Mouse (Mus musculus): Measurements from ENCODE around the gene Stk36. TPM values are rescaled to one million over a fixed set of nuclear protein-coding genes. Genes with fewer than 3 reads are reported as not detected.

The Stk36 gene
- polyA plus RNA-seq, 1 experiment = 6.2 TPM

DNA sequence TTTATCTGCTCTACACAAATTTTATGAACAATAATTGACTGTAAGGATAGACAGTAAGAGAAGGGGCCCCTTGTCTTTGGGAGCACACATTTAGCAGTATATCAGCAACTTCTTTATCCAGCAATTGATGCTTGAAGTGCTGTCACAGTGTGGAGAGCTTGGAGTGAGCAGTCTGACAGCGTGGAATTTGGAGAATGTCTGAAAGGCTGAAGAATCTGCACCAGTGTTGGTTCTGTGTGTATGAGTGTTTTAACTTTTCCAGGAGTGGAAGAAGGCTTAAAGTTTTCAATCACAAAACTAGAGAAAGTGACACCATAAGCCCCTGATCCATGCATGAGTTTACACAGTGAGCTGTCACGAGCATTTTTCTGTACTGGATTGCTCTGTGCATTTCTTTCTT lies 42.3 kb downstream of the Stk36 start:
- 82% methylated on average over 2 of the region's 2 CpGs for WGBS
- Histone ChIP-seq H3K27ac (ENCODE audit: insufficient read depth, low read length) (no peak overlapping the region), H3K27me3 (ENCODE audit: control insufficient read depth, insufficient read depth, low read length) (no peaks in the 10 kb centered on the region), H3K4me3 (replicated peaks; ENCODE audit: insufficient read depth, low read depth, low read length) (no peak overlapping the region), H3K4me1 (ENCODE audit: control insufficient read depth, insufficient read depth, low read length) (no peaks in the 10 kb centered on the region)
- TF ChIP-seq POLR2A (IDR thresholded peaks at IDR 0.05; ENCODE audit: borderline replicate concordance, insufficient read depth, low read length) (no peak), CTCF (IDR thresholded peaks at IDR 0.05; ENCODE audit: borderline replicate concordance, insufficient read depth, low read depth, low read length) (no peak)
- no peak for DNase-seq

DNA sequence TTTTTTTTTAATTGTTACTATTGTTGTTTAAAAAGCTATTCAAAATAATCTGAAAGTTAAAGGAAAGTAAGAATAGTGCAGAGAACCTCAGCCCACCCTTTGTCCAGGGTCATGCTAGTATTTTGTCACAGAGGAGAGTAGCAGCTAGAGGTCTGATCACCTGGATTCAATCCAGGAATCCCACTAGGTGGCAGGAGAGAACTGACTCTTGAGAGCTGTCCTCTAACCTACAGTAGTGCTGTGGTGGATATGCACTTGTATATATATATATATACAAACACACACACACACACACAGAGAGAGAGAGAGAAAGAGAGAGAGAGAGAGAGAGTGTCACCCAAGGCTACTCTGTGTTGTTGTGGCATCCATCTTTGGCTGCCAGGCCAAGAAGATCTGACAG lies 42.7 kb downstream of the Stk36 start:
- no peak for TF ChIP-seq POLR2A (IDR thresholded peaks at IDR 0.05; ENCODE audit: borderline replicate concordance, insufficient read depth, low read length)
- TF ChIP-seq CTCF (IDR thresholded peaks at IDR 0.05; ENCODE audit: borderline replicate concordance, insufficient read depth, low read depth, low read length) = no peak
- no peak overlapping the region for H3K27ac ChIP-seq (ENCODE audit: insufficient read depth, low read length)
- no peaks in the 10 kb centered on the region for H3K27me3 ChIP-seq (ENCODE audit: control insufficient read depth, insufficient read depth, low read length)
- no peak overlapping the region for H3K4me3 ChIP-seq (replicated peaks; ENCODE audit: insufficient read depth, low read depth, low read length)
- H3K4me1 ChIP-seq (ENCODE audit: control insufficient read depth, insufficient read depth, low read length) = no peaks in the 10 kb centered on the region
- no peak for DNase-seq

DNA sequence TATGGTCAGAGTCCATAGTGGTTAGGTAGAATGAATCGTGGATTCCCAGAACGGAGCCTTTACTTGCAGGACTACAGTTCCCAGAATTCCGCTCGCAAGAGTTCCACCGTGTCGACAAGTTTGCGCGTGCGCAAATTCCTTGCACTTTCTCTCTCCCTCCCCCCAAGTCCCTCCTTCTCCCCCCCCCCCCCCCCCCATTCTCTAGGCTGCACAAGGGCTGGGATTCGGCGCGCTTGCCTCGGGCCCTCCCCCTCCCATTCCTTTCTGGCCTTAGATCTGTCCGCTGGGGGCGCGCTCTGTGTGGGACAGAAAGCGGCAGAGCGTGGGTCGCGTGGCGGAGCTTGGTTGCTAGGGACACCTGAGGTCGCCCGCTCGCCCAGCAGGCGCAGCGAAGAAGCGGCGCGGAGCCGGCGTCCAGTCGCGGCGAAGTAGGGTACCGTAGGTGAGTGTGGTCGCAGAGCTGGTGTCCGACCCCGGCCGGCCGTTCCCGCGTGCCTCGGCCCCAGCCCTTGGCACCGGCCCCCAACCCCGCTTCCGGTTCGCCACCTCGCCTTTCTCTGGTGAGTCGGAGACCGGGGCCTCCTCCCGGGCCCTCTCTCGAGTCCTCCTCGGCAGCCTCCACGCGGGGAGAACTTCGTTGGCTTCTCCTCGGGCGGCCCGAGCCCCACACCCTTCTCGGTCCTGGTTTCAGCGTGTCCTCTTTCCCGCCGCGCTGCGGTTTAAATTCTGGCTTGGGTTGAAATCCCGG lies 60.4 kb downstream of the Stk36 start, which contains the start of gene Ttll4:
TSS of gene Ttll4 (plus strand) at position 298 of the 748 bp plus-strand sequence.
- TF ChIP-seq POLR2A (IDR thresholded peaks at IDR 0.05; ENCODE audit: borderline replicate concordance, insufficient read depth, low read length) (peak; percentile 43; the same call in 1 of the 2 replicates), CTCF (IDR thresholded peaks at IDR 0.05; ENCODE audit: borderline replicate concordance, insufficient read depth, low read depth, low read length) (peak; percentile 63; the same call in 1 of the 2 replicates)
- no peaks in the 10 kb centered on the region for H3K27me3 ChIP-seq (ENCODE audit: control insufficient read depth, insufficient read depth, low read length)
- peak; percentile 96 to 97 for DNase-seq
- H3K27ac ChIP-seq (ENCODE audit: insufficient read depth, low read length) = peak within 1 kb of the TSS; percentile 56; the same call in 1 of the 2 replicates
- WGBS = under 1% methylated on average over 66 of the region's 66 CpGs
- H3K4me1 ChIP-seq (ENCODE audit: control insufficient read depth, insufficient read depth, low read length) = peaks cover 3% of the 10 kb centered on the region; the same call in 1 of the 2 replicates
- peak within 1 kb of the TSS; percentile 88 for H3K4me3 ChIP-seq (replicated peaks; ENCODE audit: insufficient read depth, low read depth, low read length)

DNA sequence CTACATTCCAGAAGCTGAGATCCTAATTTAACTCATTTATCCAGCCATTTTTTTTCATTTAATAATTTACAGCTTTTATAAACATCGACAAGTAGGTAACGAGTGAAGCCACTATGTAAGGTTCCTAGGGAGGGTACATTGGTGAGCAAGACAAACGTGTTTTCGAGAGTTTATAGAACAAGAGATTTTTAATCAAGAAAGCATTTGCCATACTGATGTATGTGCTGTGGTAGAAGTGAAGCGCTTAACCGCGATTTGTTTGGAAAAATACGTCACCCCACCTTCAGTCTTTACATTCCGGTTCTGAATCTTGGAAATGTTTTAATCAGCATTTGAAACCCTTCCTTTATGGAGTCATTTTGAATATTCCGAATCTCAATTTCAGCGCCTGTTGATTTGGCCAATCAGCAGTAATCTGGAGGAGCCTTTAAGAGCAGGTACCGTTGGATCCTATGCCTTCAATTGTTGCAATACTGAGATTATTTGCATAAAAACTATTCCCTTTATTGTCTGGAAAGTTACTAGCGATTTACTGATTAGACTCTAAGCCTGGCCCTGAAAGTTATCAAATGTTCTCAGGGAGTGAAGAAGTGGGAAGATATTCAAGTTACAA lies 61.1 kb downstream of the Stk36 start:
- peaks cover 3% of the 10 kb centered on the region; the same call in 1 of the 2 replicates for H3K4me1 ChIP-seq (ENCODE audit: control insufficient read depth, insufficient read depth, low read length)
- no peak overlapping the region for H3K27ac ChIP-seq (ENCODE audit: insufficient read depth, low read length)
- H3K27me3 ChIP-seq (ENCODE audit: control insufficient read depth, insufficient read depth, low read length) = no peaks in the 10 kb centered on the region
- 4% methylated on average over 13 of the region's 13 CpGs for WGBS
- TF ChIP-seq CTCF (IDR thresholded peaks at IDR 0.05; ENCODE audit: borderline replicate concordance, insufficient read depth, low read depth, low read length) (no peak), POLR2A (IDR thresholded peaks at IDR 0.05; ENCODE audit: borderline replicate concordance, insufficient read depth, low read length) (no peak)
- H3K4me3 ChIP-seq (replicated peaks; ENCODE audit: insufficient read depth, low read depth, low read length) = peak overlapping the region; percentile 88
- DNase-seq = no peak

DNA sequence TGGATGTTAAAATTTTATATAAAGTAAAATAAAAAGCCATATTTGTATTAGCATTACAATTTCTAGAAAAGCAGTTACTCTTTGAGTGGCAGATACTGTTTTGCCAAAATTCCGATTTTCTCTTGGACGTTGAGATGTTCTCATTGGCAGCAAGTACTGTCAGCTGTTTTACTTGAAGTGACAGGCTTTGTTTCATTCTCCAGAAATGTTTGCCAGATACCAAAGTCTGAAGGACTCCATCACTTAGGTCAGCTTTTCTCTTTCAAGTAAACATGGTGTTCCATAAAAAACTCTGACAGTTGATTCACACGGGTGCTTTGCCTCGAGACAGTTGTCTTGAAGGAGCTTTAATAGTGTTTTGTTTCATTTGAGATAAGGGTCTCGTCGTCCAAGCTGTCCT lies 63.9 kb downstream of the Stk36 start:
- H3K27me3 ChIP-seq (ENCODE audit: control insufficient read depth, insufficient read depth, low read length) = no peaks in the 10 kb centered on the region
- TF ChIP-seq POLR2A (IDR thresholded peaks at IDR 0.05; ENCODE audit: borderline replicate concordance, insufficient read depth, low read length) (no peak), CTCF (IDR thresholded peaks at IDR 0.05; ENCODE audit: borderline replicate concordance, insufficient read depth, low read depth, low read length) (no peak)
- H3K27ac ChIP-seq (ENCODE audit: insufficient read depth, low read length) = no peak overlapping the region
- no peak for DNase-seq
- no peak overlapping the region for H3K4me3 ChIP-seq (replicated peaks; ENCODE audit: insufficient read depth, low read depth, low read length)
- WGBS = 31% methylated on average over 6 of the region's 6 CpGs
- H3K4me1 ChIP-seq (ENCODE audit: control insufficient read depth, insufficient read depth, low read length) = peaks cover 3% of the 10 kb centered on the region; the same call in 1 of the 2 replicates

DNA sequence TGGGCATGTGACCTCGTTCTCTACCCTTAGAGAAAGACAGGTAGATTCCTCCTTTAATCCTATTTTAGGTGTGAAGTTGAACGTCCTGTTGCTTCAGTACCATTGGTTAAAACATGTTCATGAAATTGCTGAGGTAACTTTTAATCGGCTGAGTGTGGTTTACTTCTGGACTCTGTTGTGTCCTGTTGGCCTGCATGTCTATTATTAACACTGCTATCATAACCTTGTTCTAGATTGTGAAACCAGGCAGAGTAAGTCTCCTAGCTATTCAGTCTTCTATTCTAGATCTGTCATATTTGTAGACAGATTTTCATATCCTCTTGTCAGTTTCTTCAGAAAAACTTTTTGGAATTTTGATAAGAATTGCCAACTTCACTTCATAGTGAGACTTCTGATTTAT lies 67.1 kb downstream of the Stk36 start:
- H3K4me3 ChIP-seq (replicated peaks; ENCODE audit: insufficient read depth, low read depth, low read length) = no peak overlapping the region
- H3K27ac ChIP-seq (ENCODE audit: insufficient read depth, low read length) = no peak overlapping the region
- H3K27me3 ChIP-seq (ENCODE audit: control insufficient read depth, insufficient read depth, low read length) = no peaks in the 10 kb centered on the region
- WGBS = 91% methylated on average over 3 of the region's 3 CpGs
- no peak for TF ChIP-seq POLR2A (IDR thresholded peaks at IDR 0.05; ENCODE audit: borderline replicate concordance, insufficient read depth, low read length)
- TF ChIP-seq CTCF (IDR thresholded peaks at IDR 0.05; ENCODE audit: borderline replicate concordance, insufficient read depth, low read depth, low read length) = no peak
- no peak for DNase-seq
- H3K4me1 ChIP-seq (ENCODE audit: control insufficient read depth, insufficient read depth, low read length) = peaks cover 3% of the 10 kb centered on the region; the same call in 1 of the 2 replicates

DNA sequence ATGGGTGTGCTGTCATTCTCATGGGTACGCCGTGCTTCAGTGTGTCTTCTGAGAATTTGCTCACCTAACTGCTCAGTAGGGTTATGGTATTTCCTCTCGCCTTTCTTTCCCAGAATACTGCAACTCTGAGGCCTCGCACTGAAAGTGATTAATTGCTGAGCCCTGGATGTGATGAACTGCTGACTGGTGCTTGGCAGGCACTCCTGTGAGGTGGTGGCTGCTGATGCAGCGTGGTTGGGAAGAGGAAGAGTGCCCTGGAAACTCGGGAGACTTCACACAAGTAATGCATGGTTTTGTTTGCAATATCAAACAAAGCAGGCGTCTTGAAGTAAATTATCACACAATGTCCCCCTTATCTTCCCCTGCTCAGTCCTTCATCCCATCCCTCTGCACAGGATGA lies 71.5 kb downstream of the Stk36 start:
- Histone ChIP-seq H3K4me3 (replicated peaks; ENCODE audit: insufficient read depth, low read depth, low read length) (no peak overlapping the region), H3K27ac (ENCODE audit: insufficient read depth, low read length) (no peak overlapping the region), H3K4me1 (ENCODE audit: control insufficient read depth, insufficient read depth, low read length) (no peaks in the 10 kb centered on the region), H3K27me3 (ENCODE audit: control insufficient read depth, insufficient read depth, low read length) (no peaks in the 10 kb centered on the region)
- TF ChIP-seq POLR2A (IDR thresholded peaks at IDR 0.05; ENCODE audit: borderline replicate concordance, insufficient read depth, low read length) (no peak), CTCF (IDR thresholded peaks at IDR 0.05; ENCODE audit: borderline replicate concordance, insufficient read depth, low read depth, low read length) (no peak)
- WGBS = 86% methylated on average over 7 of the region's 7 CpGs
- no peak for DNase-seq

DNA sequence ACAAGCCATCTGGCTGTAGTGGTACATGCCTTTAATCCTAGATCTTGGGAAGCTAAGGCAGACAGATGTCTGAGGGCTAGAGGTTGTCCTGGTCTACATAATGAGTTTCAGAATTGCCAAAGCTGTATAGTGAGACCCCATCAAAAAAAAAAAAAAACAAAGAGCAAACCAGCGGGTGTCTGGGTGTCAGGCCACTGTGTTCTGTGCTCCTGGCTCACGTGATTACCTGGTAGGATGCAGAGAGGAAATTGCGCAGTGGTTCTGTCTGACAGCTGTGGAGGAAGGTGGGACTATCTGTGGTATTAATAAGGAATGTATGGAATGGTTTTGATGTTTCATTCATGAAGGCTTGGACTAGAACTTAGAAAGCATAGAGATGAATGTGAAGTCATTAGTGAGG lies 75.6 kb downstream of the Stk36 start:
- TF ChIP-seq POLR2A (IDR thresholded peaks at IDR 0.05; ENCODE audit: borderline replicate concordance, insufficient read depth, low read length) (no peak), CTCF (IDR thresholded peaks at IDR 0.05; ENCODE audit: borderline replicate concordance, insufficient read depth, low read depth, low read length) (no peak)
- no peaks in the 10 kb centered on the region for H3K27me3 ChIP-seq (ENCODE audit: control insufficient read depth, insufficient read depth, low read length)
- no peak overlapping the region for H3K27ac ChIP-seq (ENCODE audit: insufficient read depth, low read length)
- no peak for DNase-seq
- H3K4me1 ChIP-seq (ENCODE audit: control insufficient read depth, insufficient read depth, low read length) = no peaks in the 10 kb centered on the region
- no peak overlapping the region for H3K4me3 ChIP-seq (replicated peaks; ENCODE audit: insufficient read depth, low read depth, low read length)
- 82% methylated on average over 3 of the region's 3 CpGs for WGBS

All from cerebellum, adult 2 months (tissue).